Mouse (Mus musculus): ENCODE results near the gene Arhgap15.

The Arhgap15 gene

GRCm38 (mm10) chr2:44274425-44274824 lies 525.8 kb downstream of the Arhgap15 start:
- DNase-seq (ENCODE audit: extremely low read depth, low read depth, low spot score) = no peak

GRCm38 (mm10) chr2:44286181-44286719 lies 537.6 kb downstream of the Arhgap15 start:
- DNase-seq (ENCODE audit: extremely low read depth, low read depth, low spot score) = no peak

- DNase-seq (ENCODE audit: extremely low read depth, low read depth, low spot score) = no peak
Measured at GRCm38 (mm10) chr2:44299156-44299555, 550.5 kb downstream of the Arhgap15 start.

DNA sequence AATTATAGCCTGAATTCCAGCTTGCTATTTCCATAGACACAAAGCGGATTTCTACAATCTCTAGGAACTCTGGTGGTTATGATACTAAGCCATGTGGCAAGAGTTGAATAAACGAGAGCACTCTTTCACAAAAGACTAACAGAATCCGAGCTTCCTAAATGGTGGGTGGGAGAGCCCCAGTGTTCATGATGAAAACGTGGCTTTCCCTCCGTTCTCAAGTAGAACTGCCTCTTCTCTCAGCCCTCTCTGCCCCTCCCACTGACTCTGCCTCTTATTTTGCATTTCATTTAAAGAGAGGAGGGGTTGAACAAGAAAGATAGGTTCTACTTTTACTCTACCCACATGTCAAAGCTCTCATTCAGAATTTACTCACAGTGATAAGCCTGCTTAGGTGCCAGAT lies 551.3 kb downstream of the Arhgap15 start:
- DNase-seq (ENCODE audit: extremely low read depth, low read depth, low spot score) = no peak

GRCm38 (mm10) chr2:44300466-44300865 lies 551.8 kb downstream of the Arhgap15 start:
- no peak for DNase-seq (ENCODE audit: extremely low read depth, low read depth, low spot score)

GRCm38 (mm10) chr2:44304261-44304970 lies 555.8 kb downstream of the Arhgap15 start:
- no peak for DNase-seq (ENCODE audit: extremely low read depth, low read depth, low spot score)

DNA sequence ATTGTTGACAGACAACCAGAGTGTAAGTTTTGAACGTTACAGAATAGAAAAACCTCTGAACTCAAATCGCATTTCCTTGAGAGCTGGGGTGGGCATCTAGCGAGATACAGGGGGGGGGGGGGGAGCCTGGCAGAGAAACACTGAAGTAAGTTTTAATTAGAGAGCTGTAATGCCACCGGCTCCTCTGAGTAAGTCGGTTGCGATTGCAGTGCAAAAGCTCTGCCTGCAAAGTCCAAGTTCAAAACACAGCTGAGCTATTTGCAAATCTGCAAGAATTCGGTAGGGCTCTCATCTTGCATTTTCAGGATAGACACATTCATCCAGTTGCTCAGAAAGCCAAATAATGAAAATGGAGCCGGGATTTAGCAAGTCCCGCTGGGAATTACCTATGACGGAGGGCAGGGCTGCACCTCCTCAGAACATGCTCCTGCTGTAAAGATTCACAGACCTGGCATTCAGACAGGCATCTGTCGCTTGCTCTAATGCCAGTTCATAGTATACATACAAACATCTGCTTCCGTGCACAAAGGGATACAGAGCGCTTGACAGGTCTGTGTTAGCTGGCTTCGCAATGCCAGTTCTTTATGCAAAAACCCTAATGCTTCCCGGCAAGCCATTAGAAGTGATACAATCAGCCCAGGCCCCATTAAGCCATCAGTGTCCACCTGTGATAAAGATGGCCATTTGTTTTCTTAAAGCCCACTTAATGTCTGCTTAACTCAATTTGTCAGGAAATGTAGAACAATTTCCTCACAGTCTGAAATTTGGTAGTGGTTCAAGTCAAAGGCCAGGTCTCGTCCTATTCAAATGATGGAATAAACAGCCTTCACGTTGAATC lies 556.6 kb downstream of the Arhgap15 start:
- DNase-seq (ENCODE audit: extremely low read depth, low read depth, low spot score) = no peak

DNA sequence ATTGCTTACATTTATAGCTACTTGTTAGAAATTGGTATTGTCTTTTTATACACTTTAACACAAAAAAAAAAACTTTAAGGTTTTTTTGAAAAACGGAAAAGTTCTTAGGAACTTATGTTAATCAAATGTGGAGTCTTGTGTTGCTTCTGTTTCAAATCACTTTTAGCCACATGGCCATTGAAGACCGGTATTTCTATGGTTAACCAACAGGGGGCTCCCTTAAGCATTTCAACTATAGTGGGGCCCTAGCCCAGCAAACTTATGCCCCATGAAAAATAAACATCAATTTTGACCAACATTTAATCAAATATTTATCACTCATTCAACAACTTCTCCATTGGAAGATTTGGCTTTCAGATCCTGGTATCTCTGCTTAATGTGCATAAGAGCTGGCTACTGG lies 557.5 kb downstream of the Arhgap15 start:
- no peak for DNase-seq (ENCODE audit: extremely low read depth, low read depth, low spot score)

DNA sequence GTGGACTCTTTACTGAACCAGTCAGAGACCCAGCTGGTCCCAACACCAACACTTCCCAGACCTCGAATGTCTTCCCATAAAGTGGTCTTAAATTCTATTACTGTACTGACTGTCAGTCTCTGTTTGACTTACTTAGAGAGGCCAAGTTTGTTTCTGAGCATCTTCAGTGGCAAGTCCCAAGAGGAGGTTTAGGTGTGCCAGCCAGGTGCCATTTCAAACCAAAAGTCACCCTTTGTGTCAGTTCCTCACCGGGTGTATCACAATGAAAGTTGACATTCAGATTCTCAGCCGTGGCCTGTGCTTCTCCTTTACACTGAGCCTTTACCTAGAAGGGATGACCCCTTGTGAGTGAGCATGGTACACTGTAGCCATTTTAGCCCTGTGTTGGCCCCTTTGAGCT lies 560.5 kb downstream of the Arhgap15 start:
- no peak for DNase-seq (ENCODE audit: extremely low read depth, low read depth, low spot score)

DNA sequence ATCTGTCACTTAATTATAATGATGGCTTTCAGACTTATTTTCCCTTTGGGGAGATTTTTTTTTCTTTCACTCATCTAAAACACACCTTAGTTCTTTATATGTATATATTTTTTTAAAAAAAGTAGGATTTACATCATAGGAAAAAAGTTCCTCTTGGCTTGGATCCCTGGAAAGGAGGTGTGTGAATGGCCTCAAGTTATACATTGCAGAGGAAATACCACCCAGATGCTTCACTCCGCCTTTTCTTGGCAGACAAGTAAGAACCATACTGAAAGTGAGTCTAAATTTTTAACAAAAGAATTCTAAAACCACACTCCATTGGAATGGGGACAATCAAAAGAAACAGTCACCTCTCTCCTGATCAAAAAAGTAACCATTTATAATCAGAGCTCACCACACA lies 560.9 kb downstream of the Arhgap15 start:
- DNase-seq (ENCODE audit: extremely low read depth, low read depth, low spot score) = no peak

- no peak for DNase-seq (ENCODE audit: extremely low read depth, low read depth, low spot score)
Measured at GRCm38 (mm10) chr2:44310095-44310748, 561.6 kb downstream of the Arhgap15 start.

- DNase-seq (ENCODE audit: extremely low read depth, low read depth, low spot score) = no peak
Measured at GRCm38 (mm10) chr2:44311216-44311615, 562.6 kb downstream of the Arhgap15 start.

DNA sequence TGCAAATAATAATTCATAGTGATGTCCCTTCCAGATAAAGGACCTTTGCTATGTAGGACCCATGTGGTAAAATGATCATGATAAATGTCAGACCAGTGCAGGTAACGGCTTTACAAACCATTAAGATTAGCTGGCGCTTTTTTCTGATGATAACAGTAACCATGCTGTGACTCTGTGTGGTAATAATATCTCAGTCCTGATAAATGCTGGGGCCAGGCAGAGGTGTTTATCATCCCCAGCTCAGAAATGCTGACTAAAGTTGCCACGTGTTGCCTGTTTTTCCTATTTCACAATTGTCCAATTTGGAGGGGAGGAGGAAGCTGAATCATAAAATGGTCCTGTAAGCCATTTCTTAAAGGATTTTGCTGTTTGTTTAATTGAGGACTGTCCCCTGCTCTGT lies 564.9 kb downstream of the Arhgap15 start:
- no peak for DNase-seq (ENCODE audit: extremely low read depth, low read depth, low spot score)

- no peak for DNase-seq (ENCODE audit: extremely low read depth, low read depth, low spot score)
Measured at GRCm38 (mm10) chr2:44318436-44318835, 569.8 kb downstream of the Arhgap15 start.

DNA sequence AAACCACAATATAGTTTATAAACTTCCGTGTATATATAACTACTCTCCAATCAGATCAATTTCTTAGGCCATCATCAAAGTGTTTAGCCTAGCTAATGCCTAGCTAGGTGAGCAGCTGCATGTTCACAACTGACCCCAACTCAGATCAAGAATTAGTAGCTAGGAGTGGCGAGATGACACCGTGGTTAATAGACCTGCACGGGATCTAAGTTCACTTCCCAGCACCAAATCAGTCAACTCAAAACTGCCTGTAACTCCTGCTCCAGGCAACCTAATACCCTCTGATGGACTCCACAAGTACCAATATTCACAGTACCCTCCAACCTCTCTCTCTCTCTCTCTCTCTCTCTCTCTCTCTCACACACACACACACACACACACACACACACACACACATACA lies 570.9 kb downstream of the Arhgap15 start:
- DNase-seq (ENCODE audit: extremely low read depth, low read depth, low spot score) = no peak

DNA sequence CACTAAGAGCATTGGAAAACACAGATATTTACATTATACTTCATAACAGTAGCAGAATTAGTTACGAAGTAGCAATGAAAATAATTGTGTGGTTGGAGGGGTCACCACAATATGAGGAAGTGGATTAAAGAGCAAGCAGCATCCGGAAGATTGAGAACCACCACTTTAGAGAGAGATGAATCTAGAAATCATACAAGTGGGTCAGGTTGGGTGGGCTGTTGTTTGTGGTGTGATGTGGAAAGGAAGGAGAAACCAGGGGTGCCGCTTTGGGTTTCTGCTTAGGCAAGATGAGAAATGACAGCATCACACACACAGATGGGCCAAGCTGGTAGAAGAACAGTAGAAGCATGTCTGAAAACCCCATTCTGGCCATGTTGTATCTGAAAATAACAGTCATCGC lies 575.2 kb downstream of the Arhgap15 start:
- DNase-seq (ENCODE audit: extremely low read depth, low read depth, low spot score) = no peak

DNA sequence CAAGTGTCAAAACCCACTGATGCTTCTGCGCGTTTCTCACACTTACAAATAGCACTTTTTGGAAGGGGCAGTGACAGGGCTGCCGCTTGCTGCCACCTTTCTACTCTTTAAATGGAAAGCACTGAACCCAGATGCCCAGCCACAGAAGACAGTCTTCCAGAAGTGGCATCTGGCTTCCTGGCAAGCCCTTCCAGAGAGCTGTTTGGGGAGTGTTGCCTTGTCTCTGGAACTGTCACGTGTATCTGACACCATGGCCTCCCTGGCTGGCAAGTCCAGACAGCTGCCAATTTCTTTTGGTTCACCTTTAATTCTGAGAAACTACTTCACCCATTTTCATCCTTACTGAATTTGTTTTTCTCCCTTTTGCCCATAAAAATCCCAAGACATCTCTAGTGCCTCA lies 584.7 kb downstream of the Arhgap15 start:
- DNase-seq (ENCODE audit: extremely low read depth, low read depth, low spot score) = no peak

DNA sequence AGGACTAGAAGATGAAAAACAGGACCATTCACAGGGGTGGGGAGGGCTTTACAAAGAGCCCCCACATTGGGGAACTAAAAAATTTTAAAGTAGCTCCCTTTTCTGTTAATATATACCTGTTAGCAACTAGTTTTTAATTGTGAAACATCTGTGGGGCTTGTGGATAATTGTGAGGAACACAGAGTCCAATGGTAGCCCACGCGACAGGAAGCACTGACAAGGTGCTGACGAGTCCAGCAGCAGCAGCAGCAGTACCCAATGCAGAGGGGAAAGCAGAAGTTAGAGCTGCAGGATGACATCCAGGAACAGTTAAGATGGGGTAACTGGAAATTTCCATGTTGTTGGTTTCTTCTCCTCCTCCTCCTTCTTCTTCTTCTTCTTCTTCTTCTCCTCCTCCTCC lies 585.4 kb downstream of the Arhgap15 start:
- no peak for DNase-seq (ENCODE audit: extremely low read depth, low read depth, low spot score)

GRCm38 (mm10) chr2:44334517-44334916 lies 585.9 kb downstream of the Arhgap15 start:
- no peak for DNase-seq (ENCODE audit: extremely low read depth, low read depth, low spot score)

DNA sequence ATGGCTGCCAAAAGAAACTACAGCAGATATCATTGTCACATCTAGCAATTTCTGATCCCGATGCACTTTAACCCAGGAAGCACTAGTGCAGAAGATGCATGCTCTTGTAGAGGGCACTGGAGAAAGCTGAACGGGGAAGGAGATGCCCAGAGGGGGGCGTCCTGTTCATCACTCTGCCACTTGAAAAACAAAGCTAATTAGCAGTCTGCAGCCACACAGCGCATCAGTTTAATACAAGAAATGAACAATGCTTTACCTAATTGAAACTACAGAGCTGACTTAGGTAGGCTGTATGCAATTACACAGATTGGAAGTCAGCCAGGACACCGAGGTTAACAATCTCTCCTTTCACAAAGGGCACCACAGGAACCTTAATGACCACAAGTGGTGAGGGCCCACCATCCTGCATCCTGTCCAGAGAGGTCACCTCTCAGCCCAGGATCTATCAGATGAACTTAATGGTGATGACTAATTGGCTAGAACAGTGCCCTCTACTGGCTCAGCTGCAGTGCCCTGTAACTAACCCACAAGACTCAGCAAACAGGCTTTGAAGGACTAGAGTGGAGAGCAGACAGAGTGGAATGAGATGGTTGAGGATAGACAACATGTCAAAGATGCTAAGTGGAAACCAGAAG lies 588.2 kb downstream of the Arhgap15 start:
- DNase-seq (ENCODE audit: extremely low read depth, low read depth, low spot score) = no peak

- DNase-seq (ENCODE audit: extremely low read depth, low read depth, low spot score) = no peak
Measured at GRCm38 (mm10) chr2:44338467-44338866, 589.8 kb downstream of the Arhgap15 start.

Data from fat pad, adult 2 months (tissue).